Comparison of ENCODE assay signal across 8 mouse cellular contexts in the genomic region with DNA sequence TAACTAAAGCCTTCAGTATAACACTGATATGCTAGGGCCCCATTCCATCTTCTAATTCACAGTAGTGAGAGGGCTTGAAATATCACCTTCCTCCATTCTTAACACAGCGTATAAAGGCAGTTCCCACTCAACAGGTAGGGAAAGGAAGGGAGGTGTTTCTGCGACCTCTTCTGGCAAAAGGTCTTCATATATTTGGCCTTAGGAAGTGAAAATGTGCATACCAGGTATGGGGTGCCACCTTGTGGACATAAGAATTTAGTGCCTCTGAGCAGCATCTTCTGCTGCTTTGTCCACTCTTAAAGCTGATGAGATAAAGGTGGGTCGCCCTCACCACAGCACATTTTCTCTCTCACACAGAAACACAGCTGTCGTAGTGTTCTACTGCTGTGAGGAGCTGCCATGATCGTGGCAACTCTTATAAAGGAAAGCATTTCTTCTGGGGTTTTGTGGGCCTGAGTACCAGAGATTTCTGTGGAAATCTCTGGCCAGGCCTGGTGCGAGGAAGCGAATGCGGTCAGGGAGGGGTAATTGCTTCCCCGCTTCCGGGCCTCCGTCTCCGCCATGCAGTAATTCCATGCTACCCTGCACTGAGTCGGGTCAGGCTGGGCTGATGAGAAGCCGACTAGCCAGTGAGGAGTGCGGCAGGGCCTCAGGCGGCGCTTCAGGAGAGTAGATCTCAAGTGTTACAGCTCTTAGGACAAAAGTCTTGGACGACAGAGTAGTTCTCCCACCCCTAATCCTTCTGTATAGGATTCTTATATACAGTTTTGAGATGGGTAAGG.
DNase-seq lines count a peak whose midpoint lies in the region; ATAC-seq lines count a peak whose summit lies in the region.

No protein-coding gene starts in this region.

- H3K9me3 ChIP-seq in limb, embryonic 12.5 days: no peaks in the 10 kb centered on the region

- 0 out of 2 replicates have a peak overlapping the region, but pooled peaks have one; percentile 7 for H3K4me2 ChIP-seq in limb, embryonic 12.5 days

- H3K27ac ChIP-seq in limb, embryonic 12.5 days: no peak overlapping the region

- H3K9ac ChIP-seq in limb, embryonic 12.5 days (replicated peaks): no peak overlapping the region

- no peaks in the 10 kb centered on the region for H3K27me3 ChIP-seq in limb, embryonic 12.5 days
- peaks cover 2% of the 10 kb centered on the region; the same call in 1 of the 2 replicates for H3K27me3 ChIP-seq in splenic B cell, adult 2 months (ENCODE audit: control insufficient read depth, insufficient read depth, low read length, poor library complexity, severe bottlenecking)

- WGBS in limb, embryonic 12.5 days: 35% methylated on average over 18 of the region's 18 CpGs

- H3K4me3 ChIP-seq in limb, embryonic 12.5 days (replicated peaks): no peak overlapping the region

- no peaks in the 10 kb centered on the region for H3K36me3 ChIP-seq in limb, embryonic 12.5 days
- H3K36me3 ChIP-seq in splenic B cell, adult 2 months (ENCODE audit: control insufficient read depth, insufficient read depth, low read length, poor library complexity, severe bottlenecking): no peaks in the 10 kb centered on the region

- H3K4me1 ChIP-seq in limb, embryonic 12.5 days (replicated peaks): no peaks in the 10 kb centered on the region

- DNase-seq in B cell, adult 2 months: peak; percentile 79 to 85
- DNase-seq in adrenal gland, adult 2 months: peak; percentile 74
- peak; percentile 76 for DNase-seq in embryo, embryonic 9.5 days (ENCODE audit: extremely low spot score)
- peak; percentile 37 to 56 for DNase-seq in heart, adult 9 months (ENCODE audit: low spot score in 2 of 2)
- peak; percentile 86 for DNase-seq in kidney, adult 9 months
- DNase-seq in splenic B cell, adult 2 months (ENCODE audit: low read depth, low spot score): peak; percentile 92

- peak; percentile 32; the same call in 1 of the 2 replicates for ATAC-seq in limb, embryonic 12.5 days (ENCODE audit: insufficient number of reproducible peaks, insufficient read depth, low FRiP score, low TSS enrichment, low read depth)
- ATAC-seq in monocyte, adult 5-6 weeks (replicated peaks; ENCODE audit: insufficient number of reproducible peaks, low FRiP score, low TSS enrichment, poor library complexity, severe bottlenecking): peak; percentile 83
